Mouse (Mus musculus) left cerebral cortex, adult 18-20 months (tissue): Measurements from ENCODE around the gene Grm8. TPM values are rescaled to one million over a fixed set of nuclear protein-coding genes. Genes with fewer than 3 reads are reported as not detected.

Experiments used
- DNase-seq, 2 experiments: peaks; one replicate each; pipeline ENCODE4 v3.0.0; 2021 to 2022; ENCODE audit warnings: low spot score in 2 of 2, mixed read lengths in 1 of 2
- total RNA-seq, 2 experiments: library from RNA; stranded (reverse); gene quantifications; 2 replicates each; pipeline ENCODE4 v1.2.3; 2021

Grm8 gene
- total RNA-seq, 2 experiments from 2014 or later = 19.3 to 21.7 TPM

DNA sequence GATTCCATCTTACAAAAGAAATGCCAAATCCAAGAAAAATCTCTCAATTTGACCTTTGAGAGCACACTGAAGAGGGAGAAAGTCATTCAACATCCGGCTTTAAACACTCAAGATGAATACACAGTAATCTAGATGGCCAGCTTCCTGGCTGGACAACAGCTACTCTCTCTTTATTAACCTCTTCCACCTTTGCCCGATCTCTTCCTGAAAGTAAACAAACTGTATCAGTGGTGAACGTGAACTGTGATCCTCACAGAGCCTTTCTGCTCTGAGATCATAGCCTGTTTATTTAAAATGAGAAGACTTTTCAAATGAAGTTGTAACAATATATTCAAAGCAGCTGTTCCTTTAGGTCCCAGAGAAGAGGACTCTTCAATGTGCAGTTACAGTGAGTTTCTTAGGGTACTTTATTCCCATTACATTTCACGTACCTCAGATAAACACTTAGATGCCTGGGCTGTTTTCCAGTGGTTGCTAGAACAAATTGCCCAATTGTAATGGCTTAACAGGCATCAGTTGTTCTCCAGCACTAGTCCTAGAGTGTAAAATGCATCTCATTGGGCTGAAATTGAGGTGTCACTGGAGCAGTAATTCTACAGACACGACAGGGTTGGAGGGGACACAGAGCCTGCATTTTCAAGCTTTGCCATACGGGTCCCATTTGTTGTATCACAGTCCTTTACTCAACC, 473.1 kb downstream of the Grm8 start:
- no peak for DNase-seq

DNA sequence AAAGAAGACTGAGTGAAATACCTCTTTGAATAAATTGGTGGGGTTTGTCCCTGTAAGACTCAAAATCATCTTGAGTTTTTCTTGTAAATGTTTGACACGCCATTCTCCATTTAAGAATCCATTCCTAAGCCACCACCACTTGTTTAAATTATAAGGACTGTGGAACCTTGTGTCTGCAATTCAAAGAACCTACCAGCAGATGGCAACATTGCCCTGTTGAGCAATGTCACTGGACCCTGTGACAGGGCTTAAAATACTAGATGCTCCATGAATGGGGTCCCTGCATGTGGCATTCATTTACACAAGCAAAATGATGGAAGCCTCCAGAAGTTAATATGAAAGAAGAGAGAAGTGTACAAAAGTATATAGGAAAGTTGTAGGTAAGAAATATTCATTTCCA, 477.5 kb downstream of the Grm8 start:
- DNase-seq = peak; percentile 58 to 66

DNA sequence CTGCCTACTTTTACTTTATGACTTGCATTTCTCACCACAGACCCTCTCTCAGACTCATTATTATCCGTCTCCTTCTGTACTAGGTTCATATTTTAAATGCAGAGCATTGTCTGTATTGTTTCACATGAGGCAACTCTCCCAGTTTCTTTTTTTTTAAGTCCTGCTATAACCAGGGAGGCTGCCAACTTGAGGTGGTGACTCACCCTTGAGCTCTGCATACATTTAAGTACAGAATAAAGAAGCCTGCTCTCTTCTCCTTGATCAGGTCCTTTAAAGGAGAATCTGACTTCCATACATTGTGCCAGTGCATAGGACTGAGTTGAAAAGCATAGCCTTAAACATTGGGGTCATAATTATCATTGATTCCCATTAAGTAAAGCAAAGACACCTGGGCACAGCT, 488.5 kb downstream of the Grm8 start:
- DNase-seq = peak; percentile 42 to 66

DNA sequence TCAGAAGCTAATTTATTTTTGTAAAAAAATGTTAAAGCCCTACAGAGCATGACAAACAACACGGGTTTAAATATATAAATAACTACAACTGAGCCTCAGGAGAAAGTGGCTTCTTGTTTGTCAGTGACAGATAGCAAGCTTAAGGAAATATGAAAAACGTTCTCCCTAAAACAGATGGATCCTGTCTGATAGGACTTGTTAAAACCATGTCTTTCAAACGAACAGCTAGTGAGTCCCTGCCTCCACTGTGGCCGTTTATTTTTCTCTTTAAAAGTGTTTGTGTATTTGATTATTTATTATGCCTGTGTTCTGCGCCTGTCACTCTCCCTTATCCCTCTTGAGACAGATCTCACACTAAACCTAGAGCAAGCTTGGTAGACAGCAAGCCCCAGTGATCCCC, 489.9 kb downstream of the Grm8 start:
- no peak for DNase-seq

DNA sequence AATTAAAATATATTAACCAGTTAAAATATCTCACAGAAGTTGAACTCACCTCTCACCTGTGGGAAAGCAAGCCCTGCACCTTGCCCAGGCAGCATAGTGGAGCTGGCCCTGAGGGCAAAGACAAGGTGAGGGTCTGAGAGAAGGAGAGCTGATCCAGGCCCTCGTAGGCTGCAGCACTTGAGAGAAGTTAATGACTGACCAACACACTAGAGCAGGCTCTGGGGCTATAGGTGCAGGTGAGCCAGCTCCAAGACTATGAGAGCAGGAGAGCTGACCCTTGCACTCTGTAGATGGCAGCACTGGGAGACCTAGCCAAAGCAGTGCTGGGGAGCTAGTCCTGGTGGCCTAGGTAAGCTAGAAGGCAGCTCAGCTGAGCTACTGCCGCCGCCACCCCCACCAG, 499.1 kb downstream of the Grm8 start:
- DNase-seq = no peak

DNA sequence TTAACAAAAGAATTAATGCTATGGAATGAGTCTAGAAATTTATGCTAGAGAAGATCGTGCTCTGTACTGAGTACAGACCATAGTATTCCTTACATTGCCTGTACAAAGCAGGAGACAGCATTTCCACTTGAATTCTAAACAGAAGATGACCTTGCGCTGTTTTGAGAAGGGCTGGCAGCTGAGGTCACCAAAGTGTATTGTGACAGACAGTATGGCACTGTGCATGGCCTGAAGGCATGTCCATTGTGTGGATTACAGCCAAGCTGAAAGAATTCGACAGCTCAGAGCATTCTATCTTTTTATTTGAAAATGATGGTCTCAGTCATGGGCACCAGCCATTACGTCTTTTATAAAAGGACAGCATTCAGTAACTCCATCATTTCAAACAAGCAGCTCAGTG, 517.5 kb downstream of the Grm8 start:
- no peak for DNase-seq

DNA sequence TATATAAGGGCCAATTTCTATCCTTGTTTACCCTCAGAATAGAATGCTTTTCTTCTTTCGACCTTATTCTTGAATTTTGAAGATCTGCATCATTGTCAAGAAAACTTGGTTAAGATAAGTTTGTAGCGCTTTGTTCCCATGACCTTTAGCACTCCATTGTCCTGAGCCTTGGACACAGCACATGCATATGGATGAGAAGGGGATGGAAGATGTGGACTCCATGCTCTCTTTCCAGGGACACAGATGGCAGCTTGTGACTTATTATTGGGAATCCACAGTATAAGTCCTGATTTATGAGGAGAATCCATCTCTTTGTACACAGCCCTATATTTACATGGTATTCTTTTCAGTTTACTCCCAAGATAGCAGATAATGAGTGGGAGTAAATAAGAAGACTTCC, 554.5 kb downstream of the Grm8 start:
- no peak for DNase-seq

DNA sequence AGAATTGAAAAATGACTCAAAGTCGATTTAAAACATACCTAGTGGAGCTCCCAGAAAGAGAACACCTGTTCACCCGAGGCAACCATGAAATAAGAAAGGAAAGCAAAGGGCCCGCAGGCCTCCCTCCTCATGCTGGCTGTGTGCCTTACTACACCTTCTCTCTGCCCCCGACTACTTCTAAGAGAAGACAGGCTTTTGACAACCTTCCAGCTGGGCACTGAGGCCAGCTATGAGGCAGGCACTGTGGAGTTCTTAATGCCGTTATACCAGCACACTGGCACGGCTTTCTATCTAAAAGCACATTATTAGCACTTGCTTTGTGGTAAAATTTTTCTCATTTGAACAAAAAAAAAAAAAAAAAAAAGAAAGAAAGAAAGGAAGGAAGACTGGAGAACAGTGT, 589.5 kb downstream of the Grm8 start:
- DNase-seq = no peak

DNA sequence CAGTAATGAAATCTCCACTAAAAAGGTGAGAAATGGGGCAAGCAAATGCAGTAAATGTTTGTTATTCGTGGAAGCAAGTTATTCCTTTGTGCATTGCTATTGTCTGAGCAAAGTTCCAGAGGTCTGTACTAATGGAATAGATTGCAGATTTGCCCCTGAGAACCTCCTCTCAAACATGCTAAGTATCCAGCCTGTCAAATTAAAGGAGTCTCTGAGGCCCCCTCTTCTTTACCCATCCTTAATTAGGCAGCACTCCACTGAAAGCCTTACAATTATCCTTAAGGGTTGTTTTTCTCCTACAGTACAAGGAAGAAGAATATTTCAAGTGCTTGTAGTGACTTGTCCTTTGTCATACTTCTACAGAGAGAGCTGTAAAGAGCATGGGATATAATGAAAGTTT, 617.4 kb downstream of the Grm8 start:
- no peak for DNase-seq

DNA sequence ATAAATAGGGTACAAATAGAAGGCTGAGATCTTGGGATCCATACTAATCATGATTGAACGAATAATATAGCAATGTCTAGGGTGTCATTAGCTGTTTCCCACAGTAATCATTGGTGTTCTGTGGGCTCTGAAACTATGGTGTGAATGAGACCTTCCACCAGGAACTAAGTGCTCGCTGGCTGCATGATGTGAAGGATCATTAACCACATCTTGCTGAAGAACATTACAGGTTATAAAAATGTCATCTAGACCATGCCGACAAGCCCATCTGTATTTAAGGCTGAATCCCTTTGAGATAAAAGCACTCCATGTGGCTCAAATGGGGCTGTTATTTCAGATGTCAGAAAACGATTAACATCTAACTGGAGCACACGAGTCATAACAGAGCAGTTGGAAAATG, 674.0 kb downstream of the Grm8 start:
- no peak for DNase-seq

DNA sequence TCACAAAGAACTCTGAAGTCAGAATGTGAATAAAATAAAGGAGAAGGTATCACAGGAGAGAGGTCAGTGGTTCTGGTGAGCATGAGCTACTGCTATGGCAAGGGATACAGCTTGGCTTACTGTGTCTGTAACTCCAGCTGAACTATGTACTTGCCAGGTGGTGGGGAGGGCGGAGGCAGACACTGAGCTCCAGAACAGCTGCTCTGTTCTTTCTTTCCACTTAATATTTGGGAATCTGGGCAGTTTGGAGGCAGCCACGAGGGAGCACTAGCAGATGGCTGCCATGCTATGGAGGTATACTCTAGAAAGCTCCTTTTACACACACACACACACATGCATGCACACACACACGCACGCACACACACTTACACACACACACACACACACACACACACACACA, 726.5 kb downstream of the Grm8 start:
- DNase-seq = peak; percentile 6 to 23

DNA sequence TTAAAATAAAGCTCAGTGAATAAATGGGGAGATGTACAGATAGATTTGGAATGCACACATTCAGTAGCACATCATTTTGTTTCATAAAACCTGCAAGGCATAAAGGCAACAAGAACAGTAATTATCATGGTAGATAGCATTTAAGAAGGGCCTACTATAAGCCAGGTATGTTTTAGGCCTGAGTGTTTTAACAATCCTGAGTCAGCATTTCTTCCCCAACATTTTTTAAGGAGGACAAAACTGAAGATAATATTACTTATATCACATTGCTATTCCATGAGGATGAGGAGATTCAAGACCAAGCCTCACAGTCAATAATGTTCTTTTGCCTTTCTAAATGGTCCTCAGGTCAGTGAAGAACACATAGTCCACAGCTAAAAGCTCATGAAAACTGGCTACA, 762.6 kb downstream of the Grm8 start:
- DNase-seq = no peak

DNA sequence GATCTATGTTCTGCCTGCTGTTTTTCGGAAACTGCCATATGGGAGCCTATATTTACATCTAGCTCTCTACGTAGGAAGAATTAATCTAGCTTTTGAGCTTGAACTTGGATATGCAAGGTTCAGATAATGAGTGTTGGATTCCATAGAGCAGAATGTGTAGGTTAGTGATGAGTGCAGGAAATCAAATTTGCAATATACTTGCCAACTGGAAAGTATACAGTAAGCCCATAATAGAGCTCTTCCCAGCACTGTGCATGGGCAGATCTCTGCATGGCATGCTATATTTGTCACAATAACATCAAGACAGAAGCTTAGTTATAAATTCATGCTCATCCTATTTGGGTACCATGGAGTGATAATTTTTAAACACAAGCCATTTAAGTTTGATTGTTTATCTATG, 763.9 kb downstream of the Grm8 start:
- no peak for DNase-seq

DNA sequence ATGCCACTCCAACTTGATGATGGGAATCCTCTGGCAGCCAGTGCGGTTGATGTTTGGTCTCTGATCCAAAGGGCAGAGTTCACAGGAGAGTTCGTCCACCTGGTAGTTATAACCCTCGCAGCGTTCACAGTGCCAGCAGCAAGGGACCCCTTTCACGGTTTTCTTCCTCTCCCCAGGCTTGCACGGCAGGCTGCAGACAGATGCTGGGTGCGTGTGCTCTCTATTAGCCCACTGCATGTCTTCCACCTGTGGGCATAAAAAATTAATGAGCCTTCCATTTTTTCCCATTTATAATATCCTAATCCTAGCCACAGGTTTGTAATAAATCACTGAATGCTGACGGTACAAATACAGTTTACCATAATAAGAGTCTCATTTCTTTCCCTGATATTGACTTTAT, 771.2 kb downstream of the Grm8 start:
- no peak for DNase-seq

DNA sequence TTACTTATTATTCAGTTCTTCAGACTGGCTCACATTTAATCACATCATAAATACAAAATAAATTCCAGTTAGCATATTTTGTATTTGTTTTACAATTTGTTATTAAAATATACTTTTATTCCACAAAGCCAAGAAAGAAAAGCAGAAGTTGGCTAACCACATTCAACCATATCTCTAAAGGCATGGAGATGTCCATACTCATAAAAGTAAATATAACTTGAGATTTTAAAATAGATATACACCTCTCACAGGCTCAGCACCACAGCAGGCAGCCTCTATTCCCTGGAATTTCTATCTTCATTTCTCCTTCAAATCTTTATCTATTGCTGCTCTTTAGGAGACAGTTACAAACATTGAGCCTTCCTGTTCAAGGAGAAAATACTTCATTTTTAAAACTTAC, 774.5 kb downstream of the Grm8 start:
- no peak for DNase-seq

DNA sequence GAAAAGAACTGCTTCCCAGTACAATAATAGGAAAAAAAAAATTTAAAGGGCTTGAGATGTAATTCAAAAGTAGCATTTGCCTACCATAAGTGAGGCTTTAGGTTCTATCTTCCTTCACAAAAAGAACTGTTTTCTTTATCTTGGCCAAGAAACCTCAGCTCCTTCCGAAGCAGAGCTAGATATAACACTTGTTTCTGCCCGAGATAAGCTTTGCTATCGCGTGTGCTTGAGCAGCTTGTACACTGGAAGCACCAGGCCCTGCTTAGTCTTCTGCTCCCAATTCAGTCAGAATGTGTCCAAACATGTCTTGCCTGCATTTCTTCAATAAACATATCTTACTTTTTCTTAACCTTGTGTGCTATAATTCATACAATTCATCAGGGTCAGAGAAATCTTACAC, 783.8 kb downstream of the Grm8 start:
- no peak for DNase-seq

DNA sequence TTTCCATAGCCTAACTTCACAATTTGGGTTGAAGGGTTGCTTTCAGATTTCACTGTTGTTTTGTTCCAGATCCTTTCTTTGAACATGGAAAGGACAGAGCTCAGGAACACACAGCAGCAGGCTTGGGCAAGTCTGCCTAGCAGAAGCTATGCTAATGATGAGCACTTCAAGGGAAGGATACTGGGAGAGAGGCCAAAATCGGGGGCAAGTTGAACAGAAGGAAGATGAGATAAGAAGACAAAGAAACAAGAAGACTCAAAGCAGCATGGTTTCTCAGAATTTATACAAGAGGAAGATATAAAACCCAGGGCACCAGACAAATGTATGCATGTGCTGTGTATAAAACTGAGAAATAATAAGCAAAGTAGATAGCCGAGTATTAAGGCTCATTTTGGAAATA, 786.7 kb downstream of the Grm8 start:
- DNase-seq = peak; percentile 12 to 21

DNA sequence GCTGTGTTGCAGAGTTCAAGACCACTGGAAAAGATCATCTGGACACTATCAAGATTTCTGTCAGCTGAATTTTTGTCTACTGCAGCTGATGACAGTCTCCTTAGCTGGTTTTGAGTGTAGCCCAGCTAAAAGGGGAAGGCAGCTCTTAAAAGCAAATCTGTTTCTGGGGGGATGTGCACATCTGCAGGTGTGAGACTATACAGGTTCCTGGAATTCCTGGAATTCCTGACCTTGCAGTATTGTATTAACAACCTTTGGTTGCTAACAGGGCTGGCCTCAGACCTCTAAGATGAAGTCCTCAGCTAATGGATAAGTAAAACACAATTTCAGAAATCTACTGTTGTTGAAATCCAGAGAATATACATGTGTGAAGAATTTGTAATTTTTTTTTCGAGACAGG, 788.7 kb downstream of the Grm8 start:
- DNase-seq = no peak

DNA sequence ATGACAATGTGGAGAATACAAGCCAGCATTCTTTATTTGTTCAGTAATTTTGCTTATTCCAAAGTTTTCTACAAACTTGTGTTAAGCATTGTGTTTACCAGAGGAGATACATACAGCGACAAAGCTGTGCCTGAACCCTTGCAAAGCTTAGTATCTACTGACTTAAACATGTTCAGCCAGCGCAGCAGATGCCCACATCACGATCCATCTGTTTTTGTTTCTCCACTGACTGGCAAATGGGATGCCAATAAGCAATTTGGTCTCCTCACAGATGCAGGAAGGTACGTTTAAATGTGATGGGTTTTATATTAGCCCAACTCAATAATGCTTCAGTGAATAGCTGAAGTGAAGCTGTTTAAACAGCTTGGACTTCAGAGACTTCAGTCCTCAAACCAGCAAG, 794.8 kb downstream of the Grm8 start:
- no peak for DNase-seq

DNA sequence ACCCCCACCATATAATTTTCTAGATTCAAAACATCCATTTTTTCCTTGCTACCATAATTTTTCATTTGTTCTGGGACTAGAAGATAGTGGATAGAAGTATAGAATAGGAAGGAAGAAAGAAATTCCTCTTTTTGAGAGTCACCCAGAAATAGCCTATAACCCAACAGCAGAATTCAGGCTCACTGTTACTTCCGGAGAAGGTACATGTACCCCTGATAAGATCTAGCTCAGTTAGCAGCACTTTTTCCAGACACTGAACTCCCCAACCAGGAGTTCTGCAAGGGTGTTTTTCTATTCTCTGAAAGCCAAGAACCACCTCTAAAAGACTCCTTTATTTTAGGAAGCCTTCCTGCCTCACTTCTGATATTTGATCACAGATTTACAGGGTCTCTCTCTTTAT, 816.4 kb downstream of the Grm8 start:
- no peak for DNase-seq

DNA sequence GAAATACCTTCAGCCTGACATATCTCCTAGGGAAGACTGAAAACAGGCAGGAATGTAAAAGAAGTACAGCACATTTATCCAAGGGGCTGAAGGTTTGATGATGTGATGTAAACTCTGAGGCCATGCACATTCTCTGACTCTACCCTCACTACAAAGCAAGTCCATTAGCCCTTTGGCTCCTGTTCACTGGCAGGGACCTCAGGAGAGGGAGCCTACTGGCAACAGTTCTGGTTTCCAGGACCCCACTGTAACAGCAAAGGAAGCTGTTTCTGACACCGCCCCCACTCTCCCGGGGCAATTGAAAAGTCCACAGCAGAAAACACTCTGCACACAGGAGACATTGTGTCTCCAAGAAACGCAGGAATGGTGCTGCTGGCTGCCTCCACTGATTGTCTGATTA, 817.6 kb downstream of the Grm8 start:
- DNase-seq = no peak

DNA sequence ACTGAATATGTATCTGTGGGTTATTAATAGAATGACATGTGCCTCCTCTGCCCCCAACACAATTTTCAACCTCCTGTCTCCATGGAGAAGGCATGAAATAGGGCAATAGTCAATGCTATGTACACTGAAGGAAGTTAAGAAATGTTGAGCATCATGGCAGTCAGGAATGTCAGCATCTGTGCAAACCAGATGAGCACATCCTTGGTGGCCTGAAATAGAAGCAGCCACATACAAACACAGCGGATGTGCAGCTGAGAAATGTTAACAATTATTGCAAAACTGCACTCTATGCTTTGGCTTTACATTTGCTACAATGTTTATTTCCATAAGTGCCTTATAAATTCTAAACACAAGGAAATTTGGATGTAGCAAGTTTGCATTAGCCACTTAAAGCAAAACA, 819.0 kb downstream of the Grm8 start:
- no peak for DNase-seq

DNA sequence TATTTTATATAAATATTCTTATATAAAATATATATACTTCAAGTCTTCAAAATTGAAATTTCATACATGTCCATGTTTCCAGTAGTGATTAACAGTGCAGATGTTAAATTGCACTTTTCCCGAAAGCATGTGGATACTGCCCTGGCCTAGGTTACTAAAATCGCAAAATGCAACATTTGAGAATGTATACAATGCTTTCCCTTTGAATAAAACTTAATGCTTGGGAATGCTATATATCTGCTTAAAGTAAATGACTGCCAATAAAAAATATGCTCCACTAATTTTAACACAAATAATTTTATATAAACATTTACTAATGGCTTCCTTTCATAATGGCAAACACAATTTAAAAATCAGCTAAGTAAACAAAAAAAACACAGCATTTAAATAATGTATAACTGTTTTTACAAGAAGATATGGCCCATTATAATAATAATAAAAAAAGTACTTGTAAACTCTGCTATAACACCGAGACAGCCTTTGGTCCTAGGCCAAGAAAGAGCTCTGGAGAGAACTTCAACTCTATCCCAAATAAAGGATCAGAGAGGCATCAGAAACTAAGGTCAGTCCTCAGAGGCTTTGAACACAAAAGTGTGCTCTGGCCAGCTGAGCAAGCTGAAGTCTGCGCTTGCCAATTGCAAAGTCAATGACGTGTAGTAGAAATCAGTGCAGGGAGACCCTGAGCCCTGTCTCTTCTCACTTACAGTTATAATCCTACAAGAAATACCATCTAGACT, 820.5 kb downstream of the Grm8 start:
- DNase-seq = no peak
